Comparison of ENCODE assay signal across 15 mouse cellular contexts in the genomic region with DNA sequence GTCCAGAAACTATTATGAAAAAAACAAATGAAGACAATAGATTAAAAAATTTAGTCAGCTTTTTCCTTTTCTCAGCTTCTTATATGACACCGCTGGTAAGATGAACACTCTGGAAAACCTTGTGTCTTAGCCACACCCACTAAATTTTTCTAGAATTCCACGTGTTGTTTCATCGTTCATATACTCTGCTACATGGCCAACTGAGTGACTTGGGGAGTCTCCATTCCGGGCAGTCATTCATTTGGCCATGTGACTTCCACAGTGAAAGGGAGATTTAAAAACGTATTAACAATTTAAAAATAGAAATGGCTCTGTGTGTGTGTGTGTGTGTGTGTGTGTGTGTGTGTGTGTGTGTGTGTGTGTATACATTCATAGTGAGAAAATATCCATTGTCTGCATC.
DNase-seq lines count a peak whose midpoint lies in the region; ATAC-seq and TF ChIP-seq lines count a peak whose summit lies in the region.
"Had no signal": no experiment of that assay in that cellular context is flagged by ENCODE, and none has a peak within 500 bp of the region (broad histone marks: within the 10 kb centered on the region; RNA-seq: fewer than 3 reads in every experiment).

No protein-coding gene starts in this region.

- ATAC-seq in hindbrain, embryonic 13.5 days (ENCODE audit: low FRiP score) = no peak
- no peak for ATAC-seq in hindbrain, postnatal 0 days
- ATAC-seq in limb, embryonic 15.5 days (ENCODE audit: insufficient number of reproducible peaks, low FRiP score, low TSS enrichment, low read depth) = no peak
- ATAC-seq: hindbrain, embryonic 16.5 days; intestine, postnatal 0 days had no signal

- H3K4me1 ChIP-seq in hindbrain, embryonic 13.5 days (replicated peaks) = no peaks in the 10 kb centered on the region
- no peaks in the 10 kb centered on the region for H3K4me1 ChIP-seq in hindbrain, postnatal 0 days (ENCODE audit: insufficient read depth, low read length)
- H3K4me1 ChIP-seq in limb, embryonic 15.5 days = peaks cover 7% of the 10 kb centered on the region
- H3K4me1 ChIP-seq: liver, embryonic 15.5 days had no signal

- H3K4me2 ChIP-seq in hindbrain, embryonic 13.5 days = no peak overlapping the region
- no peak overlapping the region for H3K4me2 ChIP-seq in hindbrain, postnatal 0 days (ENCODE audit: low read depth, low read length)
- H3K4me2 ChIP-seq in limb, embryonic 15.5 days = no peak overlapping the region
- H3K4me2 ChIP-seq: kidney, embryonic 15.5 days; limb, embryonic 13.5 days; liver, embryonic 15.5 days; midbrain, embryonic 13.5 days had no signal

- 76% methylated on average over 5 of the region's 5 CpGs for WGBS in hindbrain, embryonic 13.5 days
- 61% methylated on average over 5 of the region's 5 CpGs for WGBS in hindbrain, postnatal 0 days
- WGBS in limb, embryonic 15.5 days = 38% methylated on average over 5 of the region's 5 CpGs

- H3K27me3 ChIP-seq in hindbrain, embryonic 13.5 days = no peaks in the 10 kb centered on the region
- H3K27me3 ChIP-seq in hindbrain, postnatal 0 days (ENCODE audit: insufficient read depth, low read length) = no peaks in the 10 kb centered on the region
- no peaks in the 10 kb centered on the region for H3K27me3 ChIP-seq in limb, embryonic 15.5 days
- H3K27me3 ChIP-seq: kidney, embryonic 15.5 days; limb, embryonic 13.5 days; liver, embryonic 15.5 days; midbrain, embryonic 13.5 days had no signal

- H3K27ac ChIP-seq in hindbrain, embryonic 13.5 days = peak overlapping the region; percentile 23; the same call in 1 of the 2 replicates
- no peak overlapping the region for H3K27ac ChIP-seq in hindbrain, postnatal 0 days
- H3K27ac ChIP-seq in limb, embryonic 15.5 days = peak overlapping the region; percentile 69; the same call in 1 of the 2 replicates
- H3K27ac ChIP-seq: kidney, embryonic 15.5 days; limb, embryonic 13.5 days; liver, embryonic 15.5 days; midbrain, embryonic 13.5 days had no signal

- H3K9ac ChIP-seq in hindbrain, embryonic 13.5 days = no peak overlapping the region
- no peak overlapping the region for H3K9ac ChIP-seq in hindbrain, postnatal 0 days (replicated peaks; ENCODE audit: low read length)
- H3K9ac ChIP-seq in limb, embryonic 15.5 days = no peak overlapping the region
- H3K9ac ChIP-seq: kidney, embryonic 15.5 days; limb, embryonic 13.5 days; liver, embryonic 15.5 days; midbrain, embryonic 13.5 days had no signal

- no peak for TF ChIP-seq CTCF in hindbrain, postnatal 0 days (IDR thresholded peaks at IDR 0.05; ENCODE audit: low read depth)

- no peaks in the 10 kb centered on the region for H3K9me3 ChIP-seq in hindbrain, embryonic 13.5 days
- H3K9me3 ChIP-seq in hindbrain, postnatal 0 days (ENCODE audit: low read length) = no peaks in the 10 kb centered on the region
- no peaks in the 10 kb centered on the region for H3K9me3 ChIP-seq in limb, embryonic 15.5 days
- H3K9me3 ChIP-seq: kidney, embryonic 15.5 days; limb, embryonic 13.5 days; liver, embryonic 15.5 days; midbrain, embryonic 13.5 days had no signal

- no peaks in the 10 kb centered on the region for H3K36me3 ChIP-seq in hindbrain, embryonic 13.5 days
- no peaks in the 10 kb centered on the region; the same call in 1 of the 2 replicates for H3K36me3 ChIP-seq in hindbrain, postnatal 0 days (ENCODE audit: insufficient read depth, low read length)
- no peaks in the 10 kb centered on the region for H3K36me3 ChIP-seq in limb, embryonic 15.5 days
- H3K36me3 ChIP-seq: kidney, embryonic 15.5 days; limb, embryonic 13.5 days; liver, embryonic 15.5 days; midbrain, embryonic 13.5 days had no signal

- no peak for DNase-seq in hindbrain, postnatal 0 days (ENCODE audit: low spot score)
- DNase-seq in 3T3-L1 (ENCODE audit: low read depth, low spot score) (peak; percentile 72), adipocyte (ENCODE audit: low spot score) (peak; percentile 16)
- DNase-seq in thymus, postnatal 10 days (ENCODE audit: low spot score in 2 of 2) = no peak
- no peak for DNase-seq in left cerebral cortex, adult 8-10 months (ENCODE audit: low spot score in 2 of 2)
- DNase-seq: cerebellum, adult 8-10 months; right cerebral cortex, postnatal 25 days had no signal

- no peak overlapping the region for H3K4me3 ChIP-seq in hindbrain, embryonic 13.5 days
- H3K4me3 ChIP-seq in hindbrain, postnatal 0 days (ENCODE audit: low read length) = no peak overlapping the region
- no peak overlapping the region for H3K4me3 ChIP-seq in limb, embryonic 15.5 days
- H3K4me3 ChIP-seq: kidney, embryonic 15.5 days; limb, embryonic 13.5 days; liver, embryonic 15.5 days; midbrain, embryonic 13.5 days had no signal

Comparison
In these comparisons a context has a peak if more than half of its experiments do, and no peak if none do; other contexts are left out.
1. DNase-seq: peak in 3T3-L1 (single experiment) and adipocyte (single experiment); none in hindbrain, postnatal 0 days (single experiment), thymus, postnatal 10 days (0 of 2) and left cerebral cortex, adult 8-10 months (0 of 2).